Mouse (Mus musculus): ENCODE measurements around the gene Ube2d1. TPM values are rescaled to one million over a fixed set of nuclear protein-coding genes. Genes with fewer than 3 reads are reported as not detected.

The Ube2d1 gene
- total RNA-seq, 2 experiments from 2014 or later = 52.8 to 54.0 TPM

GRCm38 (mm10) chr10:71267973-71268372 lies 17.1 kb downstream of the Ube2d1 start:
- no peak overlapping the region for H3K4me3 ChIP-seq

DNA sequence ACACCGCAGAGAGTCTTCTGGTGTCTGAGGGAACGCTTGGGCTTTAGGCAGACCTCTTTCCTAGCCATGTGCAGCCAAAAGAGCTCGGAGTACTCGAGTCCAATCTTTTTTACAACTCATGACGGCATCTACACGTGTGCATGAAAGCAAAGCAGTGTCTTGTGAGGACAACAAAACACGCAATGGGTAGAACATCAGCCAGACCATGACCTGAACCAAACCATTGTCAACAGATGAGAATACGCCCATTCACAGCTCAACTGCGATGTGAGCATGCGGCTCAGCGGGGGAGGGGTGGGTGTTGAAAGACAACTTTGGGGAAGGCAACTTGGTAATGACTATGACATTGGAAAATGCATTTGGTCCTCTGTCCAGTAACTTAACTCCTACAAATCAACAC lies 17.6 kb downstream of the Ube2d1 start:
- Histone ChIP-seq H3K4me3 (no peak overlapping the region), H3K27ac (peak overlapping the region; percentile 72)
- no peak for TF ChIP-seq CTCF (conservative IDR thresholded peaks at IDR 0.05)
- DNase-seq (ENCODE audit: low spot score in 2 of 2) = peak in 1 of 2 experiments; percentile 31

More at GRCm38 (mm10) chr10:71267973-71268372, 17.1 kb downstream of the Ube2d1 start:
- no peak for TF ChIP-seq CTCF (conservative IDR thresholded peaks at IDR 0.05)
- peak overlapping the region; percentile 51; the same call in 1 of the 2 replicates for H3K27ac ChIP-seq
- DNase-seq (ENCODE audit: low spot score in 2 of 2) = no peak

DNA sequence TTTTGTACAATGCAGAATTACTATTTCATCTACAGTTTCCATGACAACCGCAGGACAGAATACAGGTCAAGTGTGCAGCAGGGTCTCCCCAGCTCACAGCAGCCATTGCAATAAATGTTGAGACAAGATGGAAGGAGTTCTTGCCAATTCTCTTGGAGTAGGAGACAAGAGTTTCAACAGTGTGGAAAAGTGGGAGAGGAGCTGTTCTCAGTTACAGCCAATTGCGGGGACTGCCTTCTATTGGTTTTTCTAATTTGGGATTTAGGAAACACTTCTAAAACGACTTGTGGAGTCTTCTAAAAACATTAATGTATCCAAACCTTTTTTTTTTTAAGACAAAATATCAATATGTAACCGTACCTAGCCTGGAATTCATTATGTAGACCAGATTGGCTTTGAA lies 20.0 kb downstream of the Ube2d1 start:
- H3K4me3 ChIP-seq = no peak overlapping the region
- no peak for TF ChIP-seq CTCF (conservative IDR thresholded peaks at IDR 0.05)
- peak overlapping the region; percentile 72 for H3K27ac ChIP-seq
- no peak for DNase-seq (ENCODE audit: low spot score in 2 of 2)

DNA sequence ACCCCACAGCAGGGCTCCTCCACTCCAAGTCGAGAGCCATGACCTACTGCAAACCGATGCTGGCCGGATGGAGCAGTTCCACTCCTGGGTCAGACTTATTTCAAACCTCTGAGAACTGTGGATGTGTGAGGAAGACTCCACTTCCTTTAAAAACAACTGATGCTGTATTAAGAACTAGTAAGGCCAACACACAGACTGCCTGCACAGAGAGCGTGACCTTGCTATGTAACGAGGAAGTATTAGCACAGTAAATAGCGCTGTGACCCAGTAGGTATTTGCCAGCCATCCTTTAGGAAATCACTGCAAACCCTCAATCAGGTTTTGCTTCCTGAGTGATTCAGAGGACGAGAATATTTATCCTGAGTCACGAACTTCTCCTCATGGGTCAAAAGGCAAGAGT lies 23.4 kb downstream of the Ube2d1 start:
- Histone ChIP-seq H3K27ac (no peak overlapping the region), H3K4me3 (no peak overlapping the region)
- DNase-seq (ENCODE audit: low spot score in 2 of 2) = no peak
- no peak for TF ChIP-seq CTCF (conservative IDR thresholded peaks at IDR 0.05)

DNA sequence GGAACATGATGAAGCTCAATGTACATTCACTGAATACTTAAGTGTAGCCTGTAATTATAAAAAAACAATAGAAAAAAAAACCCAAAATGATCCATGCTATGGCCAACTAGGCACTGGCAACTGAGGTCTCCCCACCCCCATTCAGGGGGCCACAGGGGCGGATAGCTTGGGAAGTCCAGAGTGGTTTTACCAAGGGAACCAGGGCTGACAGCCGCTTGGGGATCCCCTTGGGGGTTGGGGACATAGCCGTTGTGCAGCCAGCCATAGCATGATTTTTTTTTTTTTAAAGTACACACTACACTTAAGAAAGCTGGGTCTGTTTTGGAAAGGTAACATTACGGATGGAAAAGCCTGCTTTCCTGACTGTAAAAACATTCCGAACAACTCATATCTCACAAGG lies 26.1 kb downstream of the Ube2d1 start:
- Histone ChIP-seq H3K4me3 (no peak overlapping the region), H3K27ac (no peak overlapping the region)
- no peak for TF ChIP-seq CTCF (conservative IDR thresholded peaks at IDR 0.05)
- DNase-seq (ENCODE audit: low spot score in 2 of 2) = no peak

DNA sequence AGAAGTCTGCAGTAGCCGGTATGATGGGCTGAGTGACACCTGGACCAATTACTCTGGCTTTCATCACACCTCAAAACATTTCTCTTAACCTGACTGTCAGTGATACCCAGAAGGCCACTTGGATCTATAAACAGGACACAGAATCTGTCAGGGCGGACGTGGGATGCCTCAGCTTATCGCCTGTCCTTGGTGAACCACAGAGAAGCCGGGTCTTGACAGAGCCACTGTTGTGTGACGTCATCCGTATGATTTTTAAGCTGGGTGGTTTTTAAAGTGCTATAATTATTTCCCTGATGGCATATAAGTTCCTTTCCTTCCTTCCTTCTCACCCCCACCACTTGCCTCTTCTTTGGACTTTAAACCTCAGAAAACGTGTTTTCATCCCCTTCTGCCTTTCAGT lies 26.5 kb downstream of the Ube2d1 start:
- no peak for DNase-seq (ENCODE audit: low spot score in 2 of 2)
- no peak overlapping the region for H3K27ac ChIP-seq
- TF ChIP-seq CTCF (conservative IDR thresholded peaks at IDR 0.05) = no peak
- no peak overlapping the region for H3K4me3 ChIP-seq

GRCm38 (mm10) chr10:71253147-71253546 lies 31.9 kb downstream of the Ube2d1 start:
- TF ChIP-seq CTCF (conservative IDR thresholded peaks at IDR 0.05) = no peak
- no peak overlapping the region for H3K27ac ChIP-seq

GRCm38 (mm10) chr10:71252421-71252820 lies 32.6 kb downstream of the Ube2d1 start:
- H3K27ac ChIP-seq = no peak overlapping the region
- TF ChIP-seq CTCF (conservative IDR thresholded peaks at IDR 0.05) = no peak
- no peak overlapping the region for H3K4me3 ChIP-seq
- no peak for DNase-seq (ENCODE audit: low spot score in 2 of 2)

More at GRCm38 (mm10) chr10:71253147-71253546, 31.9 kb downstream of the Ube2d1 start:
- H3K4me3 ChIP-seq = no peak overlapping the region
- no peak for DNase-seq (ENCODE audit: low spot score in 2 of 2)

- no peak for DNase-seq (ENCODE audit: low spot score in 2 of 2)
- Histone ChIP-seq H3K4me3 (no peak overlapping the region), H3K27ac (peak overlapping the region; percentile 86; the same call in 1 of the 2 replicates)
- TF ChIP-seq CTCF (conservative IDR thresholded peaks at IDR 0.05) = no peak
These were observed 33.2 kb downstream of the Ube2d1 start for GRCm38 (mm10) chr10:71251846-71252245.

- Histone ChIP-seq H3K27ac (peak overlapping the region; percentile 86), H3K4me3 (no peak overlapping the region)
- no peak for TF ChIP-seq CTCF (conservative IDR thresholded peaks at IDR 0.05)
- no peak for DNase-seq (ENCODE audit: low spot score in 2 of 2)
These were observed 33.8 kb downstream of the Ube2d1 start for GRCm38 (mm10) chr10:71251256-71251655.

- H3K4me3 ChIP-seq = peak overlapping the region; percentile 30
- peak overlapping the region; percentile 86 for H3K27ac ChIP-seq
- peak; percentile 62 to 77 for DNase-seq (ENCODE audit: low spot score in 2 of 2)
- no peak for TF ChIP-seq CTCF (conservative IDR thresholded peaks at IDR 0.05)
These were observed 34.6 kb downstream of the Ube2d1 start for GRCm38 (mm10) chr10:71250472-71250871.

DNA sequence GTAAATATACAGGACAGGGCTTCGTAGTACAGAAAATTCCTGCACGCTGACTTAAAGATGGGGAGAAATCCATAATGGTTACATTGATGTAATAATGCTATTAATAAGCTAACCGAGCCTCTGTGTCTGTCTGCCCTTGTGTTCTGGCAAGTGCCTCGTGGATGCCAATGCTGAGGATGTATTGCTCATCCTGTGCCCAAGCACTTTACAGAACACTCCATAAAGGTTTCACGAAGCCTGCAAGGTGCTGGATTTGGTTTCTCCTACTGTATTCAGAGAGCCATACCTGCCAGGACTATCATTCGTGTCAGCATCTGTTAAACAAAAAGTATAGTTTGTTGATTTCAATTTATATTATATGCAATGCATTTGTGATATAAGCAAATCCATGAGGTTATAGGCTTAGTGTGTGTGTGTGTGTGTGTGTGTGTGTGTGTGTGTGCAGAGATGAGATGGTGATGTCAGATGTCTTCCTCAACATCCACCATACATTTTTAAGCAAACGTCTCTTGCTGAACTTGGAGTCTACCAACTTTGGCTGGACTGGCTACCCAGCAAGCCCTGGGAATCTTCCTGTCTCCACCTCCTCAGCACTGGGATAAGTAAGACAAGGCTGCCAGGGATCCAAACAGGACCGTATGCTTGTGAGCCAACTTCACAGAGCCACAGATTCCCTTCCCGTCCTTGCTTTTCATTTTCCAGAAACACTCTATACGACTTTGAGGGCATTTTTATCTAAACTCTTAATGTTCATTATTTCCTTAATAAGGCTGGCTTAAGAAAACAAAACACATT lies 35.8 kb downstream of the Ube2d1 start:
- H3K27ac ChIP-seq = peak overlapping the region; percentile 86; the same call in 1 of the 2 replicates
- no peak overlapping the region for H3K4me3 ChIP-seq
- DNase-seq (ENCODE audit: low spot score in 2 of 2) = no peak
- TF ChIP-seq CTCF (conservative IDR thresholded peaks at IDR 0.05) = no peak

DNA sequence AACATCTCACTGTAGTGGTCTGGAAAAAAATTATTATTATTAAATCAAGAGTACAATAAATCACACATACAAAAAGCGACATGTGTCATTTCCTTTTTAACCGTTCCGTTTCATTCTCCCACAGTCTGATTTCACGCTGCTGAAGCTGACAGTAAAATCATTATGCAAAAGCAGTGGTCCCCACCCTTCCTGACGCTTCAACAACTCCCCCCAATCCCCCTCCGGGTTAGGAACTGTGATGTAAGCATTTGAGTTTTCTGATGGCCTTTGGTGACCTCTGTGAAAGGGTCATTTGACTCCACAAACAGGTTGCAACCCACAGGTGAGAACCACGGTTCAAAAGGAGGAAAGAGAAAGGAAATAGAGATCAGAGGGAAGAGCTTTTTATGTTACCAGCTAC lies 38.1 kb downstream of the Ube2d1 start:
- H3K27ac ChIP-seq = no peak overlapping the region
- no peak for TF ChIP-seq CTCF (conservative IDR thresholded peaks at IDR 0.05)
- no peak overlapping the region for H3K4me3 ChIP-seq
- no peak for DNase-seq (ENCODE audit: low spot score in 2 of 2)

All from layer of hippocampus, adult 2 months (tissue).